In genomic region chr15:79439386-79439785, GRCm38 (mm10) we compare ENCODE assay signal across 10 mouse cellular contexts. TPM values are rescaled to one million over a fixed set of nuclear protein-coding genes. Genes with fewer than 3 reads are reported as not detected.
DNase-seq lines count a peak whose midpoint lies in the region; ATAC-seq lines count a peak whose summit lies in the region.
"Had no signal": no experiment of that assay in that cellular context is flagged by ENCODE, and none has a peak within 500 bp of the region (broad histone marks: within the 10 kb centered on the region; RNA-seq: fewer than 3 reads in every experiment).

No protein-coding gene starts in this region.

- H3K36me3 ChIP-seq in lung, embryonic 15.5 days, result peaks cover 28% of the 10 kb centered on the region
- peaks cover 45% of the 10 kb centered on the region for H3K36me3 ChIP-seq in forebrain, embryonic 14.5 days (ENCODE audit: control insufficient read depth, insufficient read depth, low read length)
- peaks cover 11% of the 10 kb centered on the region for H3K36me3 ChIP-seq in limb, embryonic 11.5 days (ENCODE audit: control insufficient read depth, insufficient read depth, low read length)
- H3K36me3 ChIP-seq in stomach, embryonic 14.5 days (ENCODE audit: control insufficient read depth, insufficient read depth, low read length), result peaks cover 39% of the 10 kb centered on the region

- WGBS in lung, embryonic 15.5 days, result 70% methylated on average over 4 of the region's 4 CpGs
- 89% methylated on average over 4 of the region's 4 CpGs for WGBS in forebrain, embryonic 14.5 days
- 83% methylated on average over 4 of the region's 4 CpGs for WGBS in limb, embryonic 11.5 days
- WGBS in stomach, embryonic 14.5 days, result 73% methylated on average over 4 of the region's 4 CpGs

- no peak for DNase-seq in lung, postnatal 10 days
- DNase-seq in forebrain, embryonic 14.5 days (ENCODE audit: low spot score), result no peak
- DNase-seq in limb, embryonic 11.5 days (ENCODE audit: low spot score), result no peak
- DNase-seq in embryo, embryonic 11 days, result no peak
- DNase-seq in spleen, adult 12 weeks (ENCODE audit: low spot score), result no peak
- DNase-seq: lung, postnatal 36 days; thymus, postnatal 4 days had no signal

- H3K4me3 ChIP-seq in lung, embryonic 15.5 days, result no peak overlapping the region
- H3K4me3 ChIP-seq in forebrain, embryonic 14.5 days (ENCODE audit: low read depth, low read length), result peak overlapping the region; percentile 98; the same call in 1 of the 2 replicates
- peak overlapping the region; percentile 87; the same call in 1 of the 2 replicates for H3K4me3 ChIP-seq in limb, embryonic 11.5 days (ENCODE audit: low read depth, low read length)
- no peak overlapping the region; the same call in 1 of the 2 replicates for H3K4me3 ChIP-seq in stomach, embryonic 14.5 days (ENCODE audit: low read depth, low read length)

- peaks cover 77% of the 10 kb centered on the region for H3K4me1 ChIP-seq in lung, embryonic 15.5 days
- peaks cover 23% of the 10 kb centered on the region for H3K4me1 ChIP-seq in forebrain, embryonic 14.5 days (ENCODE audit: control insufficient read depth, insufficient read depth, low read length)
- peaks cover 17% of the 10 kb centered on the region for H3K4me1 ChIP-seq in limb, embryonic 11.5 days (ENCODE audit: control insufficient read depth, insufficient read depth, low read length)
- H3K4me1 ChIP-seq in stomach, embryonic 14.5 days (ENCODE audit: control insufficient read depth, insufficient read depth, low read length), result peaks cover 41% of the 10 kb centered on the region

- H3K27me3 ChIP-seq in lung, embryonic 15.5 days, result no peaks in the 10 kb centered on the region
- no peaks in the 10 kb centered on the region for H3K27me3 ChIP-seq in forebrain, embryonic 14.5 days (replicated peaks; ENCODE audit: control insufficient read depth, insufficient read depth, low read length)
- H3K27me3 ChIP-seq in limb, embryonic 11.5 days (ENCODE audit: control insufficient read depth, insufficient read depth, low read length), result no peaks in the 10 kb centered on the region
- H3K27me3 ChIP-seq in stomach, embryonic 14.5 days (ENCODE audit: control insufficient read depth, insufficient read depth, low read length), result no peaks in the 10 kb centered on the region

- H3K4me2 ChIP-seq in lung, embryonic 15.5 days, result peak overlapping the region; percentile 75
- H3K4me2 ChIP-seq in forebrain, embryonic 14.5 days (ENCODE audit: low read length), result peak overlapping the region; percentile 86
- peak overlapping the region; percentile 83; the same call in 1 of the 2 replicates for H3K4me2 ChIP-seq in limb, embryonic 11.5 days (ENCODE audit: low read depth, severe bottlenecking)
- no peak overlapping the region for H3K4me2 ChIP-seq in stomach, embryonic 14.5 days (replicated peaks; ENCODE audit: low read depth, low read length)

- H3K9ac ChIP-seq in lung, embryonic 15.5 days, result 0 out of 2 replicates have a peak overlapping the region, but pooled peaks have one; percentile 10
- H3K9ac ChIP-seq in forebrain, embryonic 14.5 days (ENCODE audit: low read length), result peak overlapping the region; percentile 100
- 0 out of 2 replicates have a peak overlapping the region, but pooled peaks have one; percentile 22 for H3K9ac ChIP-seq in limb, embryonic 11.5 days (ENCODE audit: low read length)
- H3K9ac ChIP-seq in stomach, embryonic 14.5 days (replicated peaks; ENCODE audit: low read depth, low read length), result 0 out of 2 replicates have a peak overlapping the region, but pooled peaks have one; percentile 10

- no peak for ATAC-seq in lung, embryonic 15.5 days (ENCODE audit: borderline replicate concordance, extremely low read depth, low FRiP score, low TSS enrichment)
- no peak for ATAC-seq in forebrain, embryonic 14.5 days
- no peak for ATAC-seq in limb, embryonic 11.5 days (ENCODE audit: insufficient number of reproducible peaks, low FRiP score, low TSS enrichment, low read depth)
- no peak for ATAC-seq in stomach, embryonic 14.5 days (ENCODE audit: insufficient number of reproducible peaks, insufficient read depth, low FRiP score, low read depth)
- ATAC-seq in CD4-positive, CD25-positive, alpha-beta regulatory T cell, adult 4 months, result no peak

- H3K9me3 ChIP-seq in lung, embryonic 15.5 days, result no peaks in the 10 kb centered on the region
- no peaks in the 10 kb centered on the region for H3K9me3 ChIP-seq in forebrain, embryonic 14.5 days (replicated peaks; ENCODE audit: control insufficient read depth, low read length)
- H3K9me3 ChIP-seq in limb, embryonic 11.5 days (ENCODE audit: control insufficient read depth, low read length), result no peaks in the 10 kb centered on the region
- H3K9me3 ChIP-seq in stomach, embryonic 14.5 days (ENCODE audit: control insufficient read depth, low read depth, low read length), result no peaks in the 10 kb centered on the region

- H3K27ac ChIP-seq in lung, embryonic 15.5 days, result no peak overlapping the region
- no peak overlapping the region for H3K27ac ChIP-seq in forebrain, embryonic 14.5 days (ENCODE audit: low read depth, low read length)
- H3K27ac ChIP-seq in limb, embryonic 11.5 days (replicated peaks; ENCODE audit: low read depth, low read length), result no peak overlapping the region
- H3K27ac ChIP-seq in stomach, embryonic 14.5 days (ENCODE audit: low read length), result no peak overlapping the region

RNA-seq across cellular contexts. Expression of gene Csnk1e, which starts 16.0 kb away (rescaled TPM):
- polyA plus RNA-seq in lung, embryonic 15.5 days (2015; fragmentation: Nextera tagmentation; extraction: Ambion mirVana), result 97.2 and 99.0 TPM in 2 replicates
- polyA plus RNA-seq in forebrain, embryonic 14.5 days (2014; fragmentation: Nextera tagmentation; extraction: Ambion mirVana), result 114 and 158 TPM in 2 replicates
- polyA plus RNA-seq in limb, embryonic 11.5 days (2014; fragmentation: Nextera tagmentation; extraction: Ambion mirVana), result 149 and 156 TPM in 2 replicates
- 64.3 and 70.3 TPM in 2 replicates for polyA plus RNA-seq in stomach, embryonic 14.5 days (2014; fragmentation: Nextera tagmentation; extraction: Ambion mirVana)
- polyA plus RNA-seq in CD4-positive, CD25-positive, alpha-beta regulatory T cell, adult 4 months (2017; shearing (Covaris generic)), result 1 to 10 TPM; 3.1 to 6.2 TPM

RNA-seq across cellular contexts. Expression of gene Tmem184b, which starts 36.0 kb away (rescaled TPM):
- 76.4 and 76.5 TPM in 2 replicates for polyA plus RNA-seq in lung, embryonic 15.5 days (2015; fragmentation: Nextera tagmentation; extraction: Ambion mirVana)
- polyA plus RNA-seq in forebrain, embryonic 14.5 days (2014; fragmentation: Nextera tagmentation; extraction: Ambion mirVana), result 20.3 and 30.6 TPM in 2 replicates
- 50.4 and 59.7 TPM in 2 replicates for polyA plus RNA-seq in limb, embryonic 11.5 days (2014; fragmentation: Nextera tagmentation; extraction: Ambion mirVana)
- polyA plus RNA-seq in stomach, embryonic 14.5 days (2014; fragmentation: Nextera tagmentation; extraction: Ambion mirVana), result 51.2 and 64.3 TPM in 2 replicates
- 10 to 100 TPM in 1 of 2 experiments, 1 to 10 TPM in 1; 9.6 to 12.5 TPM for polyA plus RNA-seq in CD4-positive, CD25-positive, alpha-beta regulatory T cell, adult 4 months (2017; shearing (Covaris generic))

Comparison
In these comparisons a context has a peak if more than half of its experiments do, and no peak if none do; other contexts are left out.
1. H3K4me3 ChIP-seq: peak in forebrain, embryonic 14.5 days (single experiment) and limb, embryonic 11.5 days (single experiment); none in lung, embryonic 15.5 days (single experiment) and stomach, embryonic 14.5 days (single experiment).
2. H3K9ac ChIP-seq: peak in every context shown above with its lines; median percentile 100 in forebrain, embryonic 14.5 days; 22 in limb, embryonic 11.5 days; 10 in lung, embryonic 15.5 days; 10 in stomach, embryonic 14.5 days.